Mouse (Mus musculus) liver, embryonic 14.5 days (tissue): ENCODE results near the gene Ormdl2. TPM values are rescaled to one million over a fixed set of nuclear protein-coding genes. Genes with fewer than 3 reads are reported as not detected.

Source experiments
- ATAC-seq: fragments of 200-750 bp; cut with Nextera tagmentation; 2 replicates; pipeline ENCODE4 v1.8.0; 2017; ENCODE audit warnings: moderate number of reproducible peaks, mild to moderate bottlenecking, moderate library complexity; ENCODE audit not compliant: insufficient read depth
- DNase-seq, 3 experiments: peaks; one replicate each; pipeline ENCODE4 v3.0.0-alpha.2; 2012 to 2013; ENCODE audit warnings: low read depth in 3 of 3, low spot score in 3 of 3
- H3K27ac ChIP-seq: fragments of 300-500 bp; sonication (generic); 2 replicates; pipeline ENCODE4 v1.5.1; 2014; ENCODE audit warnings: moderate library complexity, mild to moderate bottlenecking, control low read depth, inconsistent platforms
- H3K27me3 ChIP-seq: fragments of 300-500 bp; sonication (generic); 2 replicates; pipeline ENCODE4 v1.6.1; 2014; ENCODE audit warnings: mild to moderate bottlenecking, low read length, moderate library complexity; ENCODE audit not compliant: control insufficient read depth, insufficient read depth
- H3K36me3 ChIP-seq: fragments of 300-500 bp; sonication (generic); replicated peaks from 2 replicates; pipeline ENCODE4 v1.6.1; 2014; ENCODE audit warnings: low read depth; ENCODE audit not compliant: control insufficient read depth, insufficient read depth
- H3K4me1 ChIP-seq, 2 experiments: fragments of 200-500 bp in 1 of 2; fragments of 300-500 bp in 1 of 2; sonication (generic) in 1 of 2; replicated peaks; 2 replicates each; pipeline ENCODE4 v1.6.1; 2012 to 2014; ENCODE audit warnings: antibody characterized with exemption in 1 of 2, inconsistent platforms in 1 of 2, low read length in 1 of 2; ENCODE audit not compliant: control insufficient read depth in 2 of 2, insufficient read depth in 2 of 2
- H3K4me2 ChIP-seq: fragments of 300-500 bp; sonication (generic); 2 replicates; pipeline ENCODE4 v1.6.1; 2014; ENCODE audit warnings: low read depth, mild to moderate bottlenecking, control low read depth, moderate library complexity
- H3K4me3 ChIP-seq, 2 experiments: fragments of 200-500 bp in 1 of 2; fragments of 300-500 bp in 1 of 2; sonication (generic) in 1 of 2; 2 replicates each; pipeline ENCODE4 v1.5.1; 2012 to 2014; ENCODE audit warnings: low read depth in 2 of 2, low read length in 2 of 2, mild to moderate bottlenecking in 2 of 2, control low read depth in 1 of 2, inconsistent platforms in 1 of 2, moderate library complexity in 1 of 2; ENCODE audit not compliant: insufficient read depth in 1 of 2
- H3K9ac ChIP-seq: fragments of 300-500 bp; sonication (generic); replicated peaks from 2 replicates; pipeline ENCODE4 v1.6.1; 2014; ENCODE audit warnings: mild to moderate bottlenecking, control low read depth, moderate library complexity
- H3K9me3 ChIP-seq: fragments of 300-500 bp; sonication (generic); 2 replicates; pipeline ENCODE4 v1.6.1; 2016; ENCODE audit warnings: low read length, mixed read lengths; ENCODE audit not compliant: control insufficient read depth
- CTCF ChIP-seq: IDR thresholded peaks from 2 replicates; pipeline ENCODE4 v1.5.1; 2016; ENCODE audit warnings: antibody characterized with exemption, low read depth, control low read depth
- EP300 ChIP-seq: IDR thresholded peaks from 2 replicates; pipeline ENCODE4 v1.6.1; 2016; ENCODE audit warnings: antibody characterized with exemption, low read depth
- WGBS: fragments of 180-500 bp; shearing (Covaris S2); extraction: QIAGEN DNeasy Blood & Tissue Kit; methylation state at CpG from one replicate; pipeline ENCODE4 v1.1.7; 2014; ENCODE audit not compliant: insufficient replicate concordance; 5-methylcytosine and 5-hydroxymethylcytosine counted together
- polyA plus RNA-seq, 2 experiments: library from polyadenylated mRNA; depleted of rRNA in 1 of 2; stranded (reverse) in 1 of 2; unstranded in 1 of 2; fragments of >200 nt; fragmentation: Nextera tagmentation in 1 of 2; extraction: Ambion mirVana in 1 of 2; gene quantifications; 2 replicates each; pipeline versions ENCODE4 v1.2.1 to v1.2.3; 2012 to 2014

Ormdl2 gene
- polyA plus RNA-seq, 2 experiments = 43.1 to 83.5 TPM

GRCm38 (mm10) chr10:128850339-128850738 lies 28.9 kb upstream of the Ormdl2 start:
- ATAC-seq = no peak
- no peak overlapping the region for H3K9ac ChIP-seq
- DNase-seq = no peak
- no peaks in the 10 kb centered on the region for H3K4me1 ChIP-seq
- H3K27ac ChIP-seq = no peak overlapping the region
- no peak overlapping the region for H3K4me3 ChIP-seq
- no peaks in the 10 kb centered on the region for H3K9me3 ChIP-seq
- TF ChIP-seq CTCF (no peak), EP300 (no peak)
- H3K4me2 ChIP-seq = no peak overlapping the region
- H3K27me3 ChIP-seq = no peaks in the 10 kb centered on the region
- H3K36me3 ChIP-seq = peaks cover 26% of the 10 kb centered on the region
- WGBS = 65% methylated on average over 3 of the region's 3 CpGs

- WGBS = 71% methylated on average over 2 of the region's 2 CpGs
- H3K27ac ChIP-seq = no peak overlapping the region
- DNase-seq = no peak
- no peaks in the 10 kb centered on the region for H3K27me3 ChIP-seq
- no peak overlapping the region for H3K9ac ChIP-seq
- H3K4me1 ChIP-seq = no peaks in the 10 kb centered on the region
- H3K4me3 ChIP-seq = no peak overlapping the region
- no peaks in the 10 kb centered on the region for H3K9me3 ChIP-seq
- ATAC-seq = no peak
- no peak overlapping the region for H3K4me2 ChIP-seq
- TF ChIP-seq EP300 = no peak
- TF ChIP-seq CTCF = no peak
- H3K36me3 ChIP-seq = peaks cover 28% of the 10 kb centered on the region
Observed at GRCm38 (mm10) chr10:128848426-128848825, 27.0 kb upstream of the Ormdl2 start.

- Histone ChIP-seq H3K4me2 (no peak overlapping the region), H3K27me3 (no peaks in the 10 kb centered on the region), H3K9me3 (no peaks in the 10 kb centered on the region), H3K27ac (no peak overlapping the region), H3K4me1 (no peaks in the 10 kb centered on the region), H3K9ac (no peak overlapping the region), H3K4me3 (no peak overlapping the region), H3K36me3 (peaks cover 42% of the 10 kb centered on the region)
- DNase-seq (no peak), ATAC-seq (no peak)
- WGBS = 76% methylated on average over 4 of the region's 4 CpGs
- TF ChIP-seq CTCF = no peak
Observed at GRCm38 (mm10) chr10:128846664-128847063, 25.2 kb upstream of the Ormdl2 start.

GRCm38 (mm10) chr10:128845516-128845915 lies 24.1 kb upstream of the Ormdl2 start:
- TF ChIP-seq EP300 (no peak), CTCF (peak; percentile 42)
- ATAC-seq (no peak), DNase-seq (no peak)
- Histone ChIP-seq H3K9ac (no peak overlapping the region), H3K4me2 (no peak overlapping the region), H3K4me1 (peaks cover under 1 to 4% of the 10 kb centered on the region in 2 experiments; a peak in 3 of 4 replicates), H3K9me3 (no peaks in the 10 kb centered on the region), H3K4me3 (no peak overlapping the region), H3K27ac (no peak overlapping the region), H3K36me3 (peaks cover 49% of the 10 kb centered on the region), H3K27me3 (no peaks in the 10 kb centered on the region)
- WGBS = 81% methylated on average over 2 of the region's 2 CpGs

- WGBS = 83% methylated on average over 5 of the region's 5 CpGs
- H3K9me3 ChIP-seq = no peaks in the 10 kb centered on the region
- no peak overlapping the region for H3K4me3 ChIP-seq
- TF ChIP-seq EP300 = no peak
- TF ChIP-seq CTCF = no peak
- no peak overlapping the region for H3K27ac ChIP-seq
- H3K4me1 ChIP-seq = peaks cover 12 to 19% of the 10 kb centered on the region in 2 experiments
- no peaks in the 10 kb centered on the region for H3K27me3 ChIP-seq
- H3K4me2 ChIP-seq = no peak overlapping the region
- ATAC-seq (no peak), DNase-seq (no peak)
- peaks cover 49% of the 10 kb centered on the region for H3K36me3 ChIP-seq
- H3K9ac ChIP-seq = no peak overlapping the region
Observed at GRCm38 (mm10) chr10:128843260-128843659, 21.8 kb upstream of the Ormdl2 start.
